Mouse (Mus musculus) gastrocnemius, postnatal 14 days (tissue): ENCODE measurements around the gene Wfdc8. TPM values are rescaled to one million over a fixed set of nuclear protein-coding genes. Genes with fewer than 3 reads are reported as not detected.
A peak's percentile ranks its signal among the peaks of the same experiment; 100 is the strongest.
"Not testable (repeated sequence)": the region's sequence is repeated elsewhere in the genome, so short reads cannot be mapped to it uniquely, and the experiment has no call there.

Experiments used
- DNase-seq: peaks from one replicate; pipeline ENCODE4 v3.0.0; 2021; ENCODE audit warnings: mixed read lengths
- intact Hi-C: fragments of 180-260 bp; cut with DNase I; formaldehyde crosslinking; loops from one replicate; pipeline ENCODE4 v1.15.1; 2025; ENCODE audit warnings: low total_unique reads
- long read RNA-seq, 2 experiments: library from polyadenylated mRNA; stranded (forward); transcript quantifications; one replicate each; pipeline ENCODE4 v2.0.0; 2021
- total RNA-seq, 2 experiments: library from RNA; stranded (reverse); gene quantifications; 2 replicates each; pipeline ENCODE4 v1.2.3; 2021

Wfdc8 gene
- not detected for total RNA-seq
- long read RNA-seq, experiment 1: 0 reads
- long read RNA-seq, experiment 2: 0 reads

GRCm38 (mm10) chr2:164613471-164613870, at the start of gene Wfdc8, which contains the start of gene Wfdc6b:
TSS of gene Wfdc8 (minus strand) at chr2:164613626.
TSS of gene Wfdc6b (plus strand) at chr2:164613522.
- intact Hi-C loops: not testable (repeated sequence)
- DNase-seq: peak; percentile 31

- DNase-seq: no peak
- intact Hi-C loops: no loop called here
Measured at GRCm38 (mm10) chr2:164656483-164656882, 43.1 kb upstream of the Wfdc8 start, which contains the start of gene Wfdc9. TSS of gene Wfdc9 (minus strand) at chr2:164656583.

GRCm38 (mm10) chr2:164655858-164656257, 42.4 kb upstream of the Wfdc8 start, which contains the start of gene Wfdc10:
TSS of gene Wfdc10 (plus strand) at chr2:164656046.
- intact Hi-C loops: no loop called here
- DNase-seq: peak; percentile 36

- intact Hi-C loops: no loop called here
Measured at GRCm38 (mm10) chr2:164641881-164642673, 28.7 kb upstream of the Wfdc8 start.

GRCm38 (mm10) chr2:164641129-164641528, 27.7 kb upstream of the Wfdc8 start:
- DNase-seq: no peak
- intact Hi-C loops: no loop called here

More at GRCm38 (mm10) chr2:164641881-164642673, 28.7 kb upstream of the Wfdc8 start:
- DNase-seq: no peak

DNA sequence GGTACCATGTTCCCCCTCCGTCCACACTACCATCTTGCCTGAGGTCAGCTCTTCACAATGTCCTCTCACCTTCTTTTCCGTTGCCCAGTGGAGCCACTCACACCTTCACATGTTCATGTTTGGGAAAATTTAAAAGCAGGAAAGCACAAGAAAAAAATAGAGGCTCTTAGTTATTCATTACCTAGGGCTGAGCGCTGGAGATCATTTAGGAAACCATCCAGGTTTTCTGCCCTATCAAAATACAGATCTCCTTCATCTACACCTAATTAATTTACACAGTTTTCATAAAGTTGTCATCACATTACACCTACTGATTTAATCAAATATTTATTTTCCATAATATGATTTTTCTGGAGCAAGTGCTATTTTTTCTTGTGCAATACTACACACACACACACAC, 25.3 kb upstream of the Wfdc8 start, which contains the start of gene Wfdc16:
Gene Wfdc16 (minus strand): TSS at position 101 of the 400 bp plus-strand sequence.
- DNase-seq: no peak
- intact Hi-C loops: no loop called here

GRCm38 (mm10) chr2:164635266-164635665, 21.8 kb upstream of the Wfdc8 start:
- intact Hi-C loops: no loop called here
- no peak for DNase-seq

GRCm38 (mm10) chr2:164621775-164622174, 8.3 kb upstream of the Wfdc8 start:
- intact Hi-C loops: no loop called here
- no peak for DNase-seq

GRCm38 (mm10) chr2:164619050-164619449, 5.6 kb upstream of the Wfdc8 start:
- DNase-seq: no peak
- intact Hi-C loops: no loop called here

DNA sequence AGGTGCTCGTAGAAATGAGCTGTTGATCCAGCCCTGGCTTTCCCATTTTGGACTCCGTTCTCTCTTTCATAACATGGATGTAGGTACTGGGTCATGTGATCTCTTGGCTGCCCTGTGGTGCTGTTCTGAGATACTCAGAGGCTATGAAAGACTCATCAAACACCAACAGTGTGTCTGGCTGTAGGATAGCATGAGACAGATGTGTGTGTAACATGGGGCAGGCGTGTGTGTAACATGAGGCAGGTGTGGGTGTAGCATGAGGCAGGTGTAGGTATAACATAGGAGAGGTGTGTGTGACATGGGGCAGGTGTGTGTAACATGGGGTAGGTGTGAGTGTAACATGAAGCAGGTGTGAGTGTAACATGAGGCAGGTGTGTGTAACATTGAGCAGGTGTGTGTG, 2.0 kb upstream of the Wfdc8 start:
- DNase-seq: no peak
- intact Hi-C loops: no loop called here

DNA sequence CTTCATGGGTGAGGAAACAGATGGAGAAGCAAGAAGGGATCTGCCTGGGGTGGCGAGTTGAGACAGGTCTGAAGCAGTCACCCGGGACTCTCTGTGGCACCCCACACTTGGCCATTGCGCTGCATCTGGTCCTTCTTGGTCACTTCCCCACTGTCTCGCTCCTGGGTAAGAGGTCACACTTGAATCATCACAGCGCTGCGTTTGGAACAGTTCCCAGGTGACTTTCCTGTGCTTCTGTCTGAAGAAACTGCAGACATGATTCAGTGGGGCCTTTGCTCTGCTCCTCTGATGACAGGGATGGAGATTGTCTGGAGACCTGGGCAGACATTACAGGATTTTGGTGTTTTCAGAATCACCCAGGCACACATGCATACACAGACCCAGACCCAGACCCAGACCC, 4.6 kb downstream of the Wfdc8 start:
- DNase-seq: no peak
- intact Hi-C loops: no loop called here

DNA sequence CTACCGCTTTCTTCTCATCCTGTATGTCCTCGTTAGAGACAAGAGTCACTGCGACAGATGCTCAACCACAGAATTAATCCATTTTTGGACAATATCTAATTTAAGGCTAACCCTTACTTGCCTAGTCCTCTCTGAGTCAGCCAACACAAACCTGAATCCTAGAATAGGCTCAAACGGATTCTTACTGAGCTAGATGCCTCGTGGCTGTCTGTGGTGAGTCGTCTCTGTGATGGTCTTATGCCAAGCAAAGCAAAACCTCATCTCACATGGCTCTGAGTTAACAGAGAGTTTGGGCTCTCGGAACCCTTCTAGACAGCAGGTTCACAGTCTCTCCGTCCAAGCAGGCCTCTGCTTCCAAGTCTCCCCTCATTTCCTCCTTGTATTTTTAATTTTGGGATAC, 9.0 kb downstream of the Wfdc8 start:
- DNase-seq: no peak
- intact Hi-C loops: no loop called here

GRCm38 (mm10) chr2:164603482-164603881, 9.9 kb downstream of the Wfdc8 start:
- intact Hi-C loops: no loop called here

DNA sequence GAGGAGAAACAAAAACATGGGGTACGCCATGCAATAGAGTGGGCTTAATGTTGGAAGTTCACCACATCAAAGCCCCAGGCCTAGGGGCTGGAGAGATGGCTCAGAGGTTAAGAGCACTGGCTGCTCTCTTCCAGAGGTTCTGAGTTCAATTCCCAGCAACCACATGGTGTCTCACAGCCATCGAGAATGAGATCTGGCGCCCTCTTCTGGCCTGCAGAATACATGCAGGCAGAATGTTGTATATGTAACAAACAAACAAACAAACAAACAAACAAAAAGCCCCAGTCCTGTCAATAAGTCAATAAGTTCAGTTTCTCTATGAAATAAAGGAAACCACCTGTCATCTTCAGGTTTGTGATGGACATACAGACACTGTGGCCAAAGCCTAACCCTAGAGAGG, 13.2 kb downstream of the Wfdc8 start:
- no peak for DNase-seq
- intact Hi-C loops: no loop called here

More at GRCm38 (mm10) chr2:164603482-164603881, 9.9 kb downstream of the Wfdc8 start:
- DNase-seq: no peak

GRCm38 (mm10) chr2:164593494-164593893, 19.9 kb downstream of the Wfdc8 start, which contains the start of gene Eppin:
TSS of gene Eppin (minus strand) at chr2:164593594.
- intact Hi-C loops: no loop called here
- no peak for DNase-seq

DNA sequence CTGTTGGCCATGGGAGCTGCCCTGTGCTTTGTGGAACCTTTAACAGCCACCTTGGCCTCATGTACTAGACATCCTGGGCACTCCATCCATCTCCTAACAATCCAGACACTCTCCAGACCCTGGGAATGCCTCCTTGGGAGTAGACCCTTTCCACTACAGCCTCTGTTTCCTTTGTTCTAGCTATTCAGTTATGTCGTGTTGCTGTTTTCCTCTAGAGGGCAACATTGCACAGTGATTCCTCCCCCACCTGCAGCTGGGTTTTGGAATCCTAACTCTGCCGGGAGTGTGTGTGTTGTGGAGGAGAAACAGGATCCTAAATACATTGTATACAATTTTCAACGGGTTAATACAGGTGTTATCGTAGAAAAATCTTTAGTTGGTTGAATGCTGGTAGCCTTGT, 21.4 kb downstream of the Wfdc8 start:
- intact Hi-C loops: no loop called here
- DNase-seq: no peak

DNA sequence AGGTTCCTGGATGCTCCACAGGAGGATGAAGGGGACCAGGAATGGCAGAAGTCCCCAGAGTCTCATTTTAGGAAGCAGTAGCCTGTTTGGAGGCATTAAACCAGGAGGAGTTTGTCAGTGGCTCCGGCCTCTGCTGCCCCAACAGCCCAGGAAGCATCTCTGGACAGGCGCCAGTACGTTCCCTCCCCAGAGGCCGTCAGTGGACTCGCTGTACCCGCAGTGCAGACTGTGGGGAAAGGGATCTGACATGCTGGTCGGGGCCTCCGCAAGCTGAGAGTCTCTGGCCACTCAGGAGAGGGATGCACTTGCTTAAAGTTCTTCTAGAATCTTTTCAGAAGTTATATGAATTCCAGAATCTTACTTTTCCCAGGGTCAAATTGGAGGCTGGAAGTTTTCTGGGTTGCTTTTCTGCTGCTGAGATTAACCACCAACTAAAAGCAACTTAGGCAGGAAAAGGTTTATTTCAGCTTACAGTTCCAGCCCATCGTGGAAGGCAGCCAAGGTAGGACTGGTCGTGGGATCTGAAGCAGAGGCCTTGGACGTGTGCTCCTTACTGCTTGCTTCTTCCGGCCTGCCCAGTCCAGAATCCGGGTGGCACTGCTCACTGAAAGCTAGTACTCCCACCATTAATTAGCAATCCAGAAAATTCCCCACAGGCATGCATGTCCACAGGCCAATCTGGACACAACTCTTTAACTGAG, 28.3 kb downstream of the Wfdc8 start, which contains the start of gene Wfdc6a:
Gene Wfdc6a (minus strand): TSS at position 423 of the 701 bp plus-strand sequence.
- DNase-seq: peak; percentile 14
- intact Hi-C loops: not testable (repeated sequence)

DNA sequence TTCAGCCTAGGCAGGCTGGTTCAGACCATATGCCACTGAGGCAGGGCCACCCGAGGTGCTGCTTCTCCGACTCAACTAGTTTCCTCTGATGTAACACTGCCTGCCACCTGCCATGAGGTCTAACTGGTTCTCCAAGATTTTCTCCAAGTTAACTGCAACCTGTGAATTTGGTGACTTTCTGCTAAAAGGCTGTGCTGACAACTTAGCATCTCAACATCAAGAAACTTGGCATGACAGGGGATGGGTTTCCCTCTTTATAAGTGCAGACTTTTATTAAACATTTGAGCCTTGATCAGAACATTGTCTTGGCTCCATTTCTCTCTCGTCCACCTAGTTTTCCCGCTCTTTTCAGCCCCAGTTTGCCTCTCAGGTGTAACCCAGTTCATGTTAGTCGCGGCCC, 40.1 kb downstream of the Wfdc8 start, which contains the start of gene Spint3:
Gene Spint3 (minus strand): TSS at position 101 of the 400 bp plus-strand sequence.
- DNase-seq, intact Hi-C loops: not testable (repeated sequence)

- DNase-seq: no peak
- intact Hi-C loops: no loop called here
Measured at GRCm38 (mm10) chr2:164567460-164567859, 46.0 kb downstream of the Wfdc8 start.

- DNase-seq: no peak
- intact Hi-C loops: no loop called here
Measured at GRCm38 (mm10) chr2:164566997-164567396, 46.4 kb downstream of the Wfdc8 start.
